ENCODE assay signal across 9 mouse cellular contexts in the genomic region with DNA sequence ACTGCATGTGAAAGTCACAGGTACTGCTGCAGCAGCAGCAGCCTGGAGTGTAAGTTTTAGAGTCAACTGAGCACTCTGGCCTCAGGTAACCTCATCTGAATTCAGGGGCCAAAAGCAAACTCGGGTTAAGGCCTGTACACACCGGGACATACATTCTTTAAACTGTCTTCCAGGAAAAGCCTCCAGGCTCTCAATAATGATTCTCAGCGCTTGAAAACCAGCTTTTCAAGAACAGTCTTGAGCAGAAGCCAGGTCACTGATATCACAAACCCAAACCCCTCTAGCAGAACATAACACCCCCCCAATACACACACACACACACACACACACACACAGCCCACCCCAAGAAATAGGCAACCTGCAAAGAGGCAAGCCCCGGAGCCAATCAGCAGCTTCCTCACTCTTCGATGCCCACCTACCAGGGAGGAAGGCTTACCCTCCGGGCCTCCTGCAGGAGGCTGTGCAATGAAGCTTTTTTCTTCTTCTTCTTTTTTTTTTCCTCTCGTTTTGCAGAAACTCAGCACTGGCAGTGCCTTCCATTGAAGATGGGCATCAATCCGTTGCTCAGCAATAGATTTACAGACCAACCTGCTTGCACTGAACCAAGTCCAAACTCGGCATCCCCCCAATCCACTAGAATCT. TPM values are rescaled to one million over a fixed set of nuclear protein-coding genes. Genes with fewer than 3 reads are reported as not detected.
DNase-seq lines count a peak whose midpoint lies in the region; ATAC-seq and TF ChIP-seq lines count a peak whose summit lies in the region.
"Had no signal": no experiment of that assay in that cellular context is flagged by ENCODE, and none has a peak within 500 bp of the region (broad histone marks: within the 10 kb centered on the region; RNA-seq: fewer than 3 reads in every experiment).

No protein-coding gene starts in this region.

- peak overlapping the region; percentile 85 for H3K4me3 ChIP-seq in testis, adult 2 months (ENCODE audit: control insufficient read depth, low read depth, low read length)
- H3K4me3 ChIP-seq in forebrain, embryonic 12.5 days (replicated peaks): peak overlapping the region; percentile 63
- H3K4me3 ChIP-seq in limb, embryonic 14.5 days (replicated peaks; ENCODE audit: low read length): peak overlapping the region; percentile 52
- peak overlapping the region; percentile 59 for H3K4me3 ChIP-seq in stomach, embryonic 16.5 days (replicated peaks; ENCODE audit: low read length)

- H3K9me3 ChIP-seq in forebrain, embryonic 12.5 days: no peaks in the 10 kb centered on the region
- H3K9me3 ChIP-seq in limb, embryonic 14.5 days (ENCODE audit: control insufficient read depth, low read length): no peaks in the 10 kb centered on the region
- H3K9me3 ChIP-seq in stomach, embryonic 16.5 days (replicated peaks; ENCODE audit: control insufficient read depth, low read length): no peaks in the 10 kb centered on the region

- no peak overlapping the region for H3K27ac ChIP-seq in testis, adult 2 months (ENCODE audit: control insufficient read depth, insufficient read depth, low read depth, low read length)
- 0 out of 2 replicates have a peak overlapping the region, but pooled peaks have one; percentile 10 for H3K27ac ChIP-seq in forebrain, embryonic 12.5 days
- no peak overlapping the region for H3K27ac ChIP-seq in limb, embryonic 14.5 days (replicated peaks; ENCODE audit: low read depth, low read length)
- peak overlapping the region; percentile 88 for H3K27ac ChIP-seq in stomach, embryonic 16.5 days (ENCODE audit: low read length)

- no peak for ATAC-seq in forebrain, embryonic 12.5 days (ENCODE audit: low FRiP score)
- ATAC-seq in limb, embryonic 14.5 days (ENCODE audit: low FRiP score, low read depth): no peak
- no peak for ATAC-seq in stomach, embryonic 16.5 days (ENCODE audit: insufficient read depth, low FRiP score)
- ATAC-seq in megakaryocyte, adult 5-6 weeks (ENCODE audit: poor library complexity, severe bottlenecking): no peak

- no peaks in the 10 kb centered on the region for H3K36me3 ChIP-seq in testis, adult 2 months (ENCODE audit: control insufficient read depth, insufficient read depth, low read length)
- 0 out of 2 replicates have a peak, but pooled peaks cover 2% of the 10 kb centered on the region for H3K36me3 ChIP-seq in forebrain, embryonic 12.5 days (replicated peaks)
- peaks cover 3% of the 10 kb centered on the region; the same call in 1 of the 2 replicates for H3K36me3 ChIP-seq in limb, embryonic 14.5 days (ENCODE audit: control insufficient read depth, insufficient read depth, low read length)
- no peaks in the 10 kb centered on the region for H3K36me3 ChIP-seq in stomach, embryonic 16.5 days (ENCODE audit: control insufficient read depth, insufficient read depth, low read length)

- under 1% methylated on average over 9 of the region's 9 CpGs for WGBS in forebrain, embryonic 12.5 days
- WGBS in limb, embryonic 14.5 days: under 1% methylated on average over 9 of the region's 9 CpGs
- 7% methylated on average over 9 of the region's 9 CpGs for WGBS in stomach, embryonic 16.5 days

- H3K4me2 ChIP-seq in forebrain, embryonic 12.5 days: peak overlapping the region; percentile 76
- H3K4me2 ChIP-seq in limb, embryonic 14.5 days (replicated peaks; ENCODE audit: low read depth, low read length, severe bottlenecking): peak overlapping the region; percentile 67
- H3K4me2 ChIP-seq in stomach, embryonic 16.5 days (ENCODE audit: low read depth, low read length): peak overlapping the region; percentile 70

- intact Hi-C loops in left cerebral cortex, postnatal 36 days (cut with DNase I): no loop called here

- no peak for TF ChIP-seq POLR2A in testis, adult 2 months (IDR thresholded peaks at IDR 0.05; ENCODE audit: control insufficient read depth, low read depth, low read length)
- TF ChIP-seq POLR2A in limb, embryonic 14.5 days (IDR thresholded peaks at IDR 0.05; ENCODE audit: borderline replicate concordance, extremely low read depth, insufficient read depth, insufficient read length): no peak

- peaks cover 26% of the 10 kb centered on the region for H3K4me1 ChIP-seq in testis, adult 2 months (ENCODE audit: control insufficient read depth, insufficient read depth, low read length)
- peaks cover 70% of the 10 kb centered on the region for H3K4me1 ChIP-seq in forebrain, embryonic 12.5 days
- H3K4me1 ChIP-seq in limb, embryonic 14.5 days (ENCODE audit: control insufficient read depth, insufficient read depth, low read length): peaks cover 54% of the 10 kb centered on the region
- H3K4me1 ChIP-seq in stomach, embryonic 16.5 days (ENCODE audit: control insufficient read depth, insufficient read depth, low read length): peaks cover 30% of the 10 kb centered on the region

- no peak for DNase-seq in testis, postnatal 14 days (ENCODE audit: low spot score)
- DNase-seq in limb, embryonic 14.5 days (ENCODE audit: low spot score): no peak
- no peak for DNase-seq in c-Kit-positive CD71-positive TER-119-positive erythroid progenitor cells, embryonic 14.5 days (ENCODE audit: low spot score)
- DNase-seq in left cerebral cortex, postnatal 36 days (ENCODE audit: low spot score in 2 of 2): no peak

- no peaks in the 10 kb centered on the region for H3K27me3 ChIP-seq in testis, adult 2 months (ENCODE audit: control insufficient read depth, insufficient read depth, low read length)
- H3K27me3 ChIP-seq in forebrain, embryonic 12.5 days: 0 out of 2 replicates have a peak, but pooled peaks cover 7% of the 10 kb centered on the region
- H3K27me3 ChIP-seq in limb, embryonic 14.5 days (ENCODE audit: control insufficient read depth, insufficient read depth, low read length): no peaks in the 10 kb centered on the region
- H3K27me3 ChIP-seq in stomach, embryonic 16.5 days (ENCODE audit: control insufficient read depth, insufficient read depth, low read length): no peaks in the 10 kb centered on the region

- no peak for TF ChIP-seq CTCF in testis, adult 2 months (IDR thresholded peaks at IDR 0.05; ENCODE audit: control insufficient read depth, insufficient read depth, insufficient replicate concordance, low read depth, low read length)

- peak overlapping the region; percentile 74 for H3K9ac ChIP-seq in forebrain, embryonic 12.5 days
- H3K9ac ChIP-seq in limb, embryonic 14.5 days (ENCODE audit: low read depth, low read length, severe bottlenecking): peak overlapping the region; percentile 68
- peak overlapping the region; percentile 75 for H3K9ac ChIP-seq in stomach, embryonic 16.5 days (ENCODE audit: low read length)

RNA-seq across cellular contexts. Expression of a gene that starts 1.7 kb away (rescaled TPM):
- 23.3 and 28.7 TPM in 2 replicates for polyA plus RNA-seq in testis, adult 2 months (2012; rRNA removed)
- 13.9 and 15.1 TPM in 2 replicates for polyA plus RNA-seq in forebrain, embryonic 12.5 days (2016; fragmentation: Nextera tagmentation; extraction: Ambion mirVana)
- 17.3 and 27.6 TPM in 2 replicates for polyA plus RNA-seq in limb, embryonic 14.5 days (2012; rRNA removed)
- polyA plus RNA-seq in limb, embryonic 14.5 days (2014; fragmentation: Nextera tagmentation; extraction: Ambion mirVana): 16.0 and 19.0 TPM in 2 replicates
- polyA plus RNA-seq in stomach, embryonic 16.5 days (2015; fragmentation: Nextera tagmentation; extraction: Ambion mirVana): 39.8 and 44.1 TPM in 2 replicates
- total RNA-seq in megakaryocyte, adult 5-6 weeks (2015): not detected in 2 replicates
- not detected in 2 replicates for total RNA-seq in megakaryocyte, adult 5-6 weeks (2017)
- 1 to 10 TPM; 2.5 to 3.3 TPM for total RNA-seq in left cerebral cortex, postnatal 36 days (2021)

RNA-seq across cellular contexts. Expression of a gene that starts 19.8 kb away (rescaled TPM):
- polyA plus RNA-seq in testis, adult 2 months (2012; rRNA removed): 11.9 and 13.3 TPM in 2 replicates
- 0.20 TPM in 1 of 2 replicates, not detected in the other for polyA plus RNA-seq in forebrain, embryonic 12.5 days (2016; fragmentation: Nextera tagmentation; extraction: Ambion mirVana)
- polyA plus RNA-seq in limb, embryonic 14.5 days (2012; rRNA removed): 0.68 and 0.96 TPM in 2 replicates
- polyA plus RNA-seq in limb, embryonic 14.5 days (2014; fragmentation: Nextera tagmentation; extraction: Ambion mirVana): 0.17 TPM in 1 of 2 replicates, not detected in the other
- polyA plus RNA-seq in stomach, embryonic 16.5 days (2015; fragmentation: Nextera tagmentation; extraction: Ambion mirVana): 0.95 and 1.3 TPM in 2 replicates
- not detected in 2 replicates for total RNA-seq in megakaryocyte, adult 5-6 weeks (2015)
- total RNA-seq in megakaryocyte, adult 5-6 weeks (2017): not detected in 2 replicates
- 1 to 10 TPM in 1 of 2 experiments, under 1 TPM in 1; 0.54 to 1.2 TPM for total RNA-seq in left cerebral cortex, postnatal 36 days (2021)
- polyA plus RNA-seq: liver, embryonic 16.5 days had no signal

RNA-seq across cellular contexts. Expression of a gene that starts 28.3 kb away (rescaled TPM):
- polyA plus RNA-seq in testis, adult 2 months (2012; rRNA removed): 0.57 and 0.58 TPM in 2 replicates
- polyA plus RNA-seq in forebrain, embryonic 12.5 days (2016; fragmentation: Nextera tagmentation; extraction: Ambion mirVana): not detected in 2 replicates
- 0.68 and 0.88 TPM in 2 replicates for polyA plus RNA-seq in limb, embryonic 14.5 days (2012; rRNA removed)
- polyA plus RNA-seq in limb, embryonic 14.5 days (2014; fragmentation: Nextera tagmentation; extraction: Ambion mirVana): 0.21 TPM in 1 of 2 replicates, not detected in the other
- not detected in 2 replicates for polyA plus RNA-seq in stomach, embryonic 16.5 days (2015; fragmentation: Nextera tagmentation; extraction: Ambion mirVana)
- total RNA-seq in megakaryocyte, adult 5-6 weeks (2015): not detected in 2 replicates
- not detected in 2 replicates for total RNA-seq in megakaryocyte, adult 5-6 weeks (2017)
- total RNA-seq in left cerebral cortex, postnatal 36 days (2021): 1 to 10 TPM; 5.5 to 7.7 TPM
- polyA plus RNA-seq: liver, embryonic 16.5 days had no signal

Comparison
In these comparisons a context has a peak if more than half of its experiments do, and no peak if none do; other contexts are left out.
1. H3K27ac ChIP-seq: peak in forebrain, embryonic 12.5 days (single experiment) and stomach, embryonic 16.5 days (single experiment); none in testis, adult 2 months (single experiment) and limb, embryonic 14.5 days (single experiment).
2. Peak in every context shown above with its lines, with median percentiles within 50 percentile points of each other: H3K4me3 ChIP-seq, H3K4me2 ChIP-seq and H3K9ac ChIP-seq.